Mouse (Mus musculus) kidney, postnatal 0 days (tissue): ENCODE data around the gene Cmip. TPM values are rescaled to one million over a fixed set of nuclear protein-coding genes. Genes with fewer than 3 reads are reported as not detected.

Source experiments
- ATAC-seq: fragments of 200-750 bp; cut with Nextera tagmentation; replicated peaks from 2 replicates; pipeline ENCODE4 v1.8.0; 2017; ENCODE audit warnings: low read depth, moderate number of reproducible peaks, moderate TSS enrichment, moderate library complexity; ENCODE audit not compliant: low FRiP score
- DNase-seq: peaks from one replicate; pipeline ENCODE4 v3.0.0-alpha.2; 2016; ENCODE audit warnings: low spot score
- H3K27ac ChIP-seq: fragments of 300-500 bp; sonication (generic); 2 replicates; pipeline ENCODE4 v1.5.1; 2014; ENCODE audit warnings: mild to moderate bottlenecking
- H3K27me3 ChIP-seq: fragments of 300-500 bp; sonication (generic); 2 replicates; pipeline ENCODE4 v1.6.1; 2014; ENCODE audit warnings: low read length, mixed read lengths; ENCODE audit not compliant: insufficient read depth
- H3K36me3 ChIP-seq: fragments of 300-500 bp; sonication (generic); 2 replicates; pipeline ENCODE4 v1.6.1; 2014; ENCODE audit warnings: low read length, mixed read lengths; ENCODE audit not compliant: insufficient read depth
- H3K4me1 ChIP-seq: fragments of 300-500 bp; sonication (generic); replicated peaks from 2 replicates; pipeline ENCODE4 v1.6.1; 2014; ENCODE audit warnings: antibody characterized with exemption, low read length, mixed read lengths; ENCODE audit not compliant: insufficient read depth
- H3K4me2 ChIP-seq: fragments of 300-500 bp; sonication (generic); 2 replicates; pipeline ENCODE4 v1.6.1; 2014; ENCODE audit warnings: mild to moderate bottlenecking, low read length, moderate library complexity, mixed read lengths
- H3K4me3 ChIP-seq: fragments of 300-500 bp; sonication (generic); replicated peaks from 2 replicates; pipeline ENCODE4 v1.5.1; 2014; ENCODE audit warnings: low read depth, low read length
- H3K9ac ChIP-seq: fragments of 300-500 bp; sonication (generic); 2 replicates; pipeline ENCODE4 v1.6.1; 2014; ENCODE audit warnings: low read depth, low read length
- H3K9me3 ChIP-seq: fragments of 300-500 bp; sonication (generic); replicated peaks from 2 replicates; pipeline ENCODE4 v1.6.1; 2016; ENCODE audit warnings: low read length, inconsistent platforms, mixed read lengths
- CTCF ChIP-seq: IDR thresholded peaks from 2 replicates; pipeline ENCODE4 v1.5.1; 2016; ENCODE audit warnings: antibody characterized with exemption, low read depth, mild to moderate bottlenecking, moderate library complexity
- WGBS: fragments of 180-500 bp; shearing (Covaris S2); extraction: QIAGEN DNeasy Blood & Tissue Kit; methylation state at CpG from one replicate; pipeline ENCODE4 v1.1.7; 2014; 5-methylcytosine and 5-hydroxymethylcytosine counted together
- polyA plus RNA-seq: library from polyadenylated mRNA; unstranded; fragments of >200 nt; fragmentation: Nextera tagmentation; extraction: Ambion mirVana; gene quantifications from 2 replicates; pipeline ENCODE4 v1.2.1, GENCODE M21; 2015

Gene Cmip
- polyA plus RNA-seq, 1 experiment from 2014 or later: 36.8 TPM

DNA sequence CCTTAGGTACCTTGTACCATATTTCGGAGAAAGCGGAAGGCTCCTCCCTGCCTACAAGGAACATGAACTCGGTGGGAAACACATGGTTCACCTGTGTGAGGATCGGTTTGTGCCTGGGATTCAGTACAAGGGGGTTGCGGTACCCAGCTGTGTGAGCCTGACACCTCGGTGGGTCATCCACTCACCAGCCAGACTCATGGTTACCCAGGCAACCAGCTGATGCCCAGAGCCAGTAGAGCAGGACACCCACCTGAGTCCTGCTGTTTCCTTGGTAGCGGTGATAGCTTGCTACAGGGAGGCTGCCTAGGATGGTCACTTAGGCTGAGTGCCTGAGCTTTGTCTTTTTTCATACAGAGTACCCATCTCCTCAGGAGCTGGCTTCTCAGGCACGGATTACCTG, 142.4 kb downstream of the Cmip start:
- DNase-seq (no peak), ATAC-seq (no peak)
- peaks cover 3% of the 10 kb centered on the region; the same call in 1 of the 2 replicates for H3K36me3 ChIP-seq
- no peaks in the 10 kb centered on the region for H3K27me3 ChIP-seq
- no peak overlapping the region for H3K4me3 ChIP-seq
- no peaks in the 10 kb centered on the region for H3K9me3 ChIP-seq
- TF ChIP-seq CTCF: no peak
- no peak overlapping the region for H3K9ac ChIP-seq
- no peak overlapping the region for H3K27ac ChIP-seq
- WGBS: 83% methylated on average over 8 of the region's 8 CpGs
- H3K4me2 ChIP-seq: no peak overlapping the region
- H3K4me1 ChIP-seq: peaks cover 15% of the 10 kb centered on the region

DNA sequence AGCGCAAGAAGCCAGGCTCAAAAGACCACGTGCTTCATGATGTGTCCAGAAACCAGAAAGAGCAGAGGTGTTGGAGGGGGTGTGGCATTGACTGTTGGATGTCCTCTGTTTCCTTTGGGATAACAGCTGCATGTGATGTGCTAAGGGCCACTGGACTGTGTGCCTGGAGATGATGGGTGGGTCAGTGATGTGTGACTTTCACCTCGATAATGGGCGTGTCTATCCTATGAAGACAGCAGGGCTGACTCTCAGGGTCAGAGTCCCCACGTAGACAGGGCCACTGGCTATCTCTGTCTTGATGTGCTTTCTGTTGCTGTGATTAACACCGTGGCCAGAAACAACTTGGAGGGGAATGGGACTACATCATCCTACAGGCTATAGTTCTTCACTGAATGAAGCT, 144.0 kb downstream of the Cmip start:
- 69% methylated on average over 6 of the region's 6 CpGs for WGBS
- Histone ChIP-seq H3K4me2 (no peak overlapping the region), H3K4me3 (no peak overlapping the region), H3K9ac (no peak overlapping the region), H3K9me3 (no peaks in the 10 kb centered on the region), H3K4me1 (peaks cover 16% of the 10 kb centered on the region), H3K36me3 (no peaks in the 10 kb centered on the region; the same call in 1 of the 2 replicates), H3K27me3 (no peaks in the 10 kb centered on the region), H3K27ac (no peak overlapping the region)
- TF ChIP-seq CTCF: no peak
- peak; percentile 15; the same call in 1 of the 2 replicates for ATAC-seq
- no peak for DNase-seq

DNA sequence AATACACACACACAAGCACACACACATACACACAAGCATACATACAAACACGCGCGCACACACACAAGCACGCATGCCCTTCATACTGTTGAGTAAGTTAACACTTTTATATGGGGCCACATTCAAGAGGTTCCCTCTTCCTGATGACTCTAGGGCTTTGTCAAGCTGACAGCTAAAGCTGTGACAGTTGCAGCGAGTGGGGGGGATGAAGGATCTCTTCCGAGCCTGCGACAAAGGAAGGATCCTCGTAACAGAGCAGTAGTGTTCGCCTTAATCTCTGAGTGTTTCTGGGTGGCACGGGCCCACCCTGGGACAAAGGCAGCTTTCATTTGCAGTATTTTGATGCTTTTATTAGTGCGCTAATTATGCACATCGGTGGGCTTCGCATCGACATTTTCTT, 145.0 kb downstream of the Cmip start:
- 82% methylated on average over 14 of the region's 14 CpGs for WGBS
- Histone ChIP-seq H3K4me2 (no peak overlapping the region), H3K27me3 (no peaks in the 10 kb centered on the region), H3K36me3 (no peaks in the 10 kb centered on the region), H3K4me1 (peaks cover 16% of the 10 kb centered on the region), H3K4me3 (no peak overlapping the region), H3K9ac (no peak overlapping the region), H3K9me3 (no peaks in the 10 kb centered on the region), H3K27ac (no peak overlapping the region)
- DNase-seq (no peak), ATAC-seq (no peak)
- no peak for TF ChIP-seq CTCF

DNA sequence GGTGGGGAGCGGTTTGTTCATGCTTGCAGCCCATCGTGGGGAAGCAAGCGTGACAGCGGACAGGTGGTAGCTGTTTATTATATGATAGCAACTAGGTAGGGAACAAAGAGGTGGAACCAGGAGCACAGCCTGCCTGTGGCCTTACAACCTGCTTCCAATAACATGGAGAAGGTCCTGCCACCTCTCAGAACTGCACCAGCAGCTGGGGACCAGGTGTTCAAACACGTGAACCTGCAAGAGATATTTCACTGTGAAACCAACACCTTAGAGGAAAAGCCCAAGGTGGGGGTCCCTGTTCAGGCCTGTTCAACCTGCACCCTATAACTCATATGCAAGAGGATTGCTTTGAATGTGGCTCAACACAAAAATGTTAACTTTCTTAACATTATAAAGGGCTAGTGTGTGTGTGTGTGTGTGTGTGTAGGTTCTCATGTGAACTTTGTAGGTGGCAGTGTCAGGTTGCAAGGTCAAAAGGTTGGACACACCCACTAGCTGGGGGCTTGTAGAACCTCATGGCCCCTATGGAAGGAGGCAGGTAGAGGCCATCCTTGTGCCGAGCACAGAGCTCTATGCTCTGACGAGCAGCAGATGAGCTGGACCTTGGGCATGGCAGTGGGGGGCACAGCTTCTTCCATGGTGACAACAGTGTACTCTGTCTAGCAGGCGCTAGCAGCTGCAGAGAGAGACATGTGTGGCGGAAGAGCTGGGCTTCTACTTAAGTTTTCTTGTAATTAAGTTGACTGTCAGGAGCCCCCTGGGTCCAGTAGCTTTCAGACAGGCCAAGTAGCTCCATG, 146.2 kb downstream of the Cmip start:
- Histone ChIP-seq H3K4me3 (no peak overlapping the region), H3K4me2 (no peak overlapping the region), H3K27ac (peak overlapping the region; percentile 33; the same call in 1 of the 2 replicates), H3K9ac (no peak overlapping the region), H3K4me1 (peaks cover 16% of the 10 kb centered on the region), H3K36me3 (no peaks in the 10 kb centered on the region), H3K9me3 (no peaks in the 10 kb centered on the region), H3K27me3 (no peaks in the 10 kb centered on the region)
- peak; percentile 63 for ATAC-seq
- TF ChIP-seq CTCF: no peak
- 45% methylated on average over 9 of the region's 9 CpGs for WGBS
- no peak for DNase-seq

DNA sequence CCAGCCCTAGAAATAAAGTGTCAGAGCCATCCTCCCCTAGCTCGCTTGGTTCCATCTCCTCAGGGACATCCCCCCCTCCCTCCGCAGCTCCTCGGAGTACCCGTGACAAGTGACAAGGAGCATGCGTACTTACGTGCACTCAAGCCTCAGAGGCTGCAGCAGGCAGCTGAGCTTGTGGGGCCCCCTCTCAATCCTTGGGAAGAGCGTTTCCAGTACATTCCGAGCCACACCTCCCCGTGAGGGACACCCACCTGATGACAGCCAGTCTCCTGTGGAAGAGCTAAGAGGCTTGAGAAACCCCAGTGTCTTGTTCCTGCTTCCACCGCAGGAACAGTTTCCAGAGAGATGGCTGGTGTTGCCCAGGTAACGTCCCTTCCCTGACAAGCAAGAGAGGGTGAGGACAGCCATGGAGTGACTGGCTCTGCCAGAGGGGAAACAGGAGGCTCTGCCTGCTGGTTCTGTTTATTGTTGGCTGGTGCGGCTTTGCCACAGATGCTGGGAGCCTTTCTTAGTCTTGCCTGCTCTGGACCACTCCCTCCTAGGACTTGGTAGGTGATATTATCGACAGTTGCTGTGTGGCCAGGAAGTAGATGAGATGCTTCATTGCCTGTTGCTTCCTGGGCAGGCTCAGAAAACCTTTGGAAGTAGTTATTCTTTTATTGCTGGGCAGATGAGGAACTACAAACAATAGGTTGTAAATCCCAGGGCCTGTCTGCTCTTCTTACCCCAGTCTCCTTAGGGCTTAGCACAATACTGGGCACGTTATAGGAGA, 147.0 kb downstream of the Cmip start:
- H3K4me3 ChIP-seq: no peak overlapping the region
- H3K9ac ChIP-seq: no peak overlapping the region
- H3K4me2 ChIP-seq: no peak overlapping the region
- H3K27me3 ChIP-seq: no peaks in the 10 kb centered on the region
- 10% methylated on average over 14 of the region's 14 CpGs for WGBS
- peak overlapping the region; percentile 33; the same call in 1 of the 2 replicates for H3K27ac ChIP-seq
- DNase-seq (peak; percentile 44), ATAC-seq (peak; percentile 15; the same call in 1 of the 2 replicates)
- peaks cover 16% of the 10 kb centered on the region for H3K4me1 ChIP-seq
- TF ChIP-seq CTCF: no peak
- no peaks in the 10 kb centered on the region for H3K36me3 ChIP-seq
- H3K9me3 ChIP-seq: no peaks in the 10 kb centered on the region

DNA sequence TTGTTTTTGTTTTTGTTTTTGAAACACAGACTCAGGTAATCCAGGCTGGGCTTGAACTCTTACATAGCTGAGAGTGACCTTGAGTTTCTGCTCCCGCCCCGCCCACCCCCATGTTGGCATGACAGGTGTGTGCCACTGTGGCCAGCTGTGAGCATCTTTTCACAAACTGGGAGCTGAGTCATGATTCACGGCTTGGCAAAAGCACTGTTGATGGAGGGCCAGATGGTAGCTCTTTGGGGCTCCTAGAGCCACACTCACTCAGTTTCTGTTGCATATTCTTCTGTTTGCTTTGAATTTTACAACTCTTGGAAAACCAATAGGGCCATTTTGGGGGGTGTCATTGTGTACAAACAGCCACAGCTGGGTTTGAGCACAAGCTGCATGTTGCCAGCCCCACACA, 149.2 kb downstream of the Cmip start:
- Histone ChIP-seq H3K27ac (no peak overlapping the region), H3K4me2 (no peak overlapping the region), H3K9ac (no peak overlapping the region), H3K4me1 (peaks cover 32% of the 10 kb centered on the region), H3K36me3 (no peaks in the 10 kb centered on the region), H3K27me3 (no peaks in the 10 kb centered on the region), H3K4me3 (no peak overlapping the region), H3K9me3 (no peaks in the 10 kb centered on the region)
- DNase-seq (no peak), ATAC-seq (no peak)
- WGBS: 91% methylated on average over 3 of the region's 3 CpGs
- no peak for TF ChIP-seq CTCF
